Mouse (Mus musculus) small intestine, adult 2 months (tissue): ENCODE data around the gene Nin.

Source experiments
- CTCF ChIP-seq: fragments of 200-500 bp; IDR thresholded peaks from 2 replicates; pipeline ENCODE4 v1.5.1; 2012; ENCODE audit warnings: low read depth, mild to moderate bottlenecking, control low read depth, inconsistent platforms, low read length, moderate library complexity, mixed read lengths; ENCODE audit not compliant: insufficient replicate concordance, insufficient read length; ENCODE audit errors: extremely low read depth
- POLR2A ChIP-seq: fragments of 200-500 bp; IDR thresholded peaks from 2 replicates; pipeline ENCODE4 v1.6.1; 2012; ENCODE audit warnings: low read depth, mild to moderate bottlenecking, control low read depth, inconsistent platforms, low read length, moderate library complexity

- TF ChIP-seq POLR2A = no peak
- TF ChIP-seq CTCF = no peak
These were observed 3.0 kb downstream of the Nin start for GRCm38 (mm10) chr12:70110375-70111116.
